Mouse (Mus musculus) CD4-positive, CD25-positive, alpha-beta regulatory T cell, adult 4 months (primary cell): ENCODE measurements around the gene Nsun4. TPM values are rescaled to one million over a fixed set of nuclear protein-coding genes. Genes with fewer than 3 reads are reported as not detected.

Experiments used
- ATAC-seq: one replicate; pipeline ENCODE4 v1.8.0; 2017
- polyA plus RNA-seq, 2 experiments: library from polyadenylated mRNA; unstranded; fragments of 100-300 nt; shearing (Covaris generic); gene quantifications; one replicate each; pipeline ENCODE4 v1.2.1; 2017

The Nsun4 gene
- polyA plus RNA-seq, 2 experiments from 2014 or later: 24.1 to 32.9 TPM

DNA sequence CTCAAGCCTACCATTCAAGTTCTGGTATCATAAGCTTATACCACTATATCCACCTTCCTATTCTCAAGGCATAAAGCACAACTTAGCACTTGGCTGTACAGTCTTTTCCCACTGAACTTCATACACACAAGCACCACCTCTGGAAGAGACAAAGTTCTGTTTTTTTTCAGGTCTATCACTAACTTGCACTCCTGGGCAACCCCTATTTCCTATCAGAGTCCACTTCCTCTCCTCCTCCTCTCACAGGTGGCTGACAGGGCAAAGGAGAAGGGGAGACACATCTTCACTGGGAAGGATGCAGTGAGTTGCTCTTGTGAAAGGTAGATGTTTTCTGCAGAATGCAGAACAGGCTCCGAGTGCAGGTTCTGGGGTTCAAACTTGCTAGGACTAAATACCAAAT is 6.0 kb downstream of the Nsun4 start:
- ATAC-seq: no peak

DNA sequence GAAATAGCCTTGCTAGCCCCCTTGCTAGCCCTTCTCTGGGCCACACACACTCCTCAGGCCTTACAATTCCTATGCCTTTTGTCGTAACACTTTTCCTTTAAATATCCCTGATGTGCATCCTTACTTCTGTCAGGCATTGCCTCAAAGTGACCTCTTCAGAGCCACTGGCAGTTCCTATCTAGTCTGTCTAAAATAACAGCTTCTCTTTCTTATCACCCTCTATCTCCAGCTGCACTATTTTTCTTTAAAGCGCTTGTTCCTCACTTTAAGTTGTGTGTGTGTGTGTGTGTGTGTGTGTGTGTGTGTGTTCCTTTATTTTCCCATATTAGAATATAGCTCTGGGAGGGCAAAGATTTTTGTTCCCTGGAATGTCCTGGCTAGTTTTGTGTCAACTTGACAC is 7.1 kb downstream of the Nsun4 start:
- ATAC-seq: no peak

DNA sequence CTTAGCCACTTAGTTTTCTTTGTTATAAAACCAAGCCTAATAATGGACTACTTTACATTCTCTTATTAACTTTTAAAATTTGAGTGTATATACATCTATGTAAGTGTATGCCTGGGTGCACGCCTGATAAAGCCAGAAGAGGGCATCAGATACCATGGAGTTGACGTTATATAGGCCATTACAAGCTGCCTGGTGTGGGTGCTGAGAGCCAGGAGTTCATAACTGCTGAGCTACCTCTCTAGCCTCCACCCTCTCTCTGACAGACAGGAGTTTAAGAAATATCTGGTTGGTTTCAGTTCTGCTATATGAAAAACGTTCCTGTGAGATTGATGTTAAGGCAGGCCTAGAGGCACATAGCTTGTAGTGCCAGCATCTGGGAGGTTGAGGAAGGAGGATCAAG is 11.5 kb downstream of the Nsun4 start:
- ATAC-seq: no peak

DNA sequence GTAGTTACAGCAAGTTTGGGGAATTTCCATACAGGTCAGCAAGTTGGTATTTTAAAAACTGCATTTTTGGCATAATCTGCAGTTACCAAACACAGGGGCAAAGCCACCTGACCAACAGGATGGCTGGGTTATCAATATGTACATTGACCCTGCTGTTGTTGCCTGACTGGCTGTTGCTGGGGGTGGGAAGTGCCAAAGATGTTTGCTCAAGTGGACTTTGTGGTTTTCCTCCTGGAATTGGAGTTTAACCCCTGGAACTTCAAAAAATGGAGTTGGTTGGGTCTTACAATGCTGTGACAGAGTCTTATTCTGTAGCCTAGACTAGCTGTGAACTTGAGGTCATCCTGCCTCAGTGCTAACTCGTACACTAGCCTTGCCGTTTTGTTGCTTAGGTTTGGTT is 13.2 kb downstream of the Nsun4 start:
- no peak for ATAC-seq

DNA sequence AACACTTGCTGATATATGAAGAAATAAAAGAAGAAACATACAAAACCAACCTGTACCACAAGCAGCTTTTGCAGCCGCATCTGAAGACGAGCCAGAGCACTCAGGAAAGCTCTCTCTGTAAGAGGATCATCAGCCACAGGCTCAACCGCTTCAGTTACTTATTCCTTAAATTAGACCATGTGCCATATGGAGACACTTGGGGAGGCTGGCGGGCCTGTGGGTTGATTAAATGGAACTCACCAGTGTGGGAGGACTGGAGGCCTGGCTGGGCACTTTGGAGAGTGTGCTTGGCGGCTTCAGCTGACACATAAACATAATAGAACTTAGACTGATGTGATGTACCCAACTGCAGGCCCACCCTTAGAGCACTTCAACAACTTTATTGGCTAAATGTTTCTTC is 20.3 kb downstream of the Nsun4 start:
- ATAC-seq: no peak

DNA sequence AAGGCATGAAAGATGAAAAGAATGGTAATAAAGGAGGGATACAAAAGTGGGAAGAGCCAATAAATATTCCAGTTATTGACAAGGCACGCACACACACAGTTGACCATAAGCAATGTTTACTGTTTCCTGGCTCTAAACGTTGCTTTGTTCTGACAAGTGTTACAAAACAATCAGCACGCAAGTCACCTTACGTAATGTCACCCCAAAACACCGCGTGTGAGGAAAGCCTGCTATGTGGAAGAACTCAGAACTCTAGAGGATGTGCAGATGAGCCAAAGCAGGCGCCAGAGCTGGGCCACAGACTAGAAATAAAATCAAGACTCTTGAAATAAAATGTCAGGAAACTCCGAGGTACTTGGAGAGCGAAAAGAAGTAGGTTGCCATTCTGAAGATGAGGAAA is 20.8 kb downstream of the Nsun4 start:
- no peak for ATAC-seq

DNA sequence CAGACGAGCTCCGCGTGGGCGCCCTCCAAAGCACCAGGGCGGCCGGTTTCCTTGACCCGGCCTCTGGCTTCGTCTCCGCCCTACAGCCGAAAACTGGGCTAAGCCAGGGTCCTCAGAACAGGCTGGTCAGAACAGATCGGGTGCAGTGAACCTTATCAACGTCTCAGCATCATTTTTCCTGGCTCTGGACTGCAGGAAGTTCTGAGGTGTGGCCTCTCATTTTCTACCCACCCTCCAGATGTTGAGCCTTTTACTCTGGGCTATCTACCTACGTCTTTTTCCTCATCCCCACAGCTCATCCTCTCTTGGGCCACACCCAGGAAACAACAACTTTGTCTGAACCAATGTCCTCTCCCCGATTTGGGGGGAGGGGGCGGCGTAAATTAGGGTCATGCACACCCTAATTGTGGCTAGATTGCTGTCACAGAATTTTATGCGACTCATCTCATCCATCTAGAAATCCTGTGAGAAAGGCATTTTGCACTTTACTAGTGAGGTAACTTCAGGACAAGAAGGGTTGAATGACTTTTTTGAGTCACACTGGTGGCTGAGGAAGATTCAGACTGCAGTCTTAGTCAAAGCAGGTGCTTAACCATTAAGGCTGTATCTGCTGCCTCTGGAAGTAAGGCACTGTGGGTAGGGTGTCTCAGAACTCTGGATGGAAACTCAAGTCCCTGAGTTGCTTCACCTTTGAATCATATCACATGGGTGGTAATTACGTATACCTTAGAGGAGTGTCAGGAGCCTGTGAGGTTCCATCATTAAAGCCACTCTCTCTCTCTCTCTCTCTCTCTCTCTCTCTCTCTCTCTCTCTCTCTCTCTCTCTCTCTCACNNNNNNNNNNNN is 35.6 kb downstream of the Nsun4 start, which contains the start of gene Faah:
Gene Faah (minus strand): TSS at position 25 of the 845 bp plus-strand sequence.
- peak; percentile 49 for ATAC-seq

DNA sequence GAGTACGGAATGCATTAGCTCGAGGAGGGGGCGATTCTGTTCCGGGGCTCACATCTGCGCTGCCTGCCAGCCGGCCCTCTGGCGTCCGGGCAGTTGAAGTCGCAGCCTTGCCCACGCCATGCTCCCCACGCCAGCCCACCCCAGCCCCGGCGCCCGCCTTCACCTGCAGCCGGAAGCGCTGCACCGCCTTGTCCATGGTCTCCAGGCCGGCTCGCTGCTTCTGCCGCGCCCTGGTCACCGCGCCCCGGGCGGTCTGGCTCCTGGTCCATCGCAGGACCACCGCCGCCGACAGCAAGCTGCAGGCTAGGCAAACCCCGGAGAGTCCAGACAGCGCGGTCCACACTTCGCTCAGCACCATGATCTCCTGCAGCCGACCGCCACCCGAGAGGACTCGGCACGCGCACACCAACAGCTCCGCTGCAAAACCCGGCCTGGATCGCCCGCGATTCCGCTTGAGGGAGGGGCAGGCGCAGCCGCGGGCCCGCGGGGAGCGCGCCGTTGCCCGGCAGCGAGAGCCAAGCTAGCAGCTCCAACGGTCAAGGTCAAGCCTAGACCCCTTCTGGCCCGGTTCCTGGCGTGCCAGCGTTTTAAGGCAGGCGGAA is 36.3 kb downstream of the Nsun4 start:
- ATAC-seq: peak; percentile 60

DNA sequence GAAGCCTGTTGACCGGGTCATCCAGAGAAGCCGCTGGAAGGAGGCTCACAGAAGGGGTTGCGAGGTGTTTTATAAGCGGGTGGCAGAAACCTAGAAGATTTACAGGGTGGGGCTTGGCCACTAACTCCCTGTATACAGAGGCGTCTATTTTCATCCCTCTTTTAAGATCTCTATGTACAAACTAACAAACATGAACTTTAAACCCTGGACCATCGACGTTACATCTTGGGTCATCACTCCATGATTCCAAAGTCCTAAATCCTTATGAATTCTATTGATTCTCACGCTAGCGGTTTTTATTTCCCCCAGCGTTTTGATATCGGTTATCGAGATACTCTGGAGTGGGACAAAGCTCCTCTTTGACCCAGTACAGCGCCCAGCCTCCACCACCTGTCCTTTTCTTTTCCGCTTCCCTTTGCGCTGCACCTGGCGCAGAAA is 36.8 kb downstream of the Nsun4 start:
- ATAC-seq: no peak

DNA sequence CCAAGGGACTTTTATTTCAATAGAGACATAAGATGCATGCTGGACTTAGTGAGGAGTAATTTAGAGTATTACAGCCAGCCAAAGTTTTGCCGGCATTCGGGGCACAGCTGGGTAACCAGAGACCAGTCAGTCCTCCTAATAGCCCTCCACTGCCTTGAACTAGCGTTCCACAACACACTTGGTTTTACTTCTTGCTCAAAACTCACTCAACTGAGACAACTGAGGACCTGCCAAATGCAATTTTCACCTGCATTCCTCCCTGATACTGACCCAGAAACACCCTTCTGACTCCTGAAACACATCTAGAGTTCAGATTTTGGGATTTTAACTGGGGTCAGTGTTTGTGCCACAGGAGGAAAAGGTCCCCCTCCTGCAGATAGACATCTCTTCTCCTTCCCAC is 37.3 kb downstream of the Nsun4 start:
- no peak for ATAC-seq

DNA sequence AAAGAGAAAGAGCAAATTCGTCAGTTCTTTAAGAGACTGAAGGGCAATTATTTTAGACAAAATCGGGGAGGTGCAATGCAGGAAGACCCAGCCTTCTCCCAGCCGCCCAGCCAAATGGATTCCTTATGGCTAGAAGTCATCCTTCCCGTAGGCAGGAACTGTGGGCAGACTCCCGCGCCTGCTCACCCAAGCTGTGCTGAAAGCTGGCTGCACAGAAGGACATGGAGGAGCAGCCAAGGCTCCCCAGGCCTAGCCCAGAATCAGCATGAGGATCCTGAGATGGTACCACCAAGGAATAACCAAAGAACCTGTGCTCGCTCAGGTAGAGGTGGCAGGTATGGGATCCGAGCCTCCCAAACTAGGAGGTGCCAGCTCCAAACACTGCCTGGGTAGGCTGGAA is 37.7 kb downstream of the Nsun4 start:
- no peak for ATAC-seq

DNA sequence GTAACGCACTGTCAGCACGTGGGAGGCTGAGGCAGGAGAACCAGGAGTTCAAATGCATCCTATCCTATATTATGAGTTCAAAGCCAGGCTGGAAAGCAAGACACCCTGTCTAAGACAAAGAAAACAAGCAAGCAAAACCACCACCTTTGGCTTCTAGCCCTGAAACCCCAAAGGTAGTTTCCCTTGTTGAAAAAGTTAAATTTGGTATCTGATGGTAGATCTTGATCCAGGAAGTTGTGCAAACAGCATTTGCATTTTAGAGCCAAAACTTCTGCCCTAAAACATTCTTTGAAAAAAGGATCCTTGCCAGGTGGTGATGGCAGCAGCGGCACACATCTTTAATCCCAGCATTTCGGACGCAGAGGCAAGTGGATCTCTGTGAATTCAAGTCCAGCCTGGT is 38.2 kb downstream of the Nsun4 start:
- ATAC-seq: peak; percentile 72

DNA sequence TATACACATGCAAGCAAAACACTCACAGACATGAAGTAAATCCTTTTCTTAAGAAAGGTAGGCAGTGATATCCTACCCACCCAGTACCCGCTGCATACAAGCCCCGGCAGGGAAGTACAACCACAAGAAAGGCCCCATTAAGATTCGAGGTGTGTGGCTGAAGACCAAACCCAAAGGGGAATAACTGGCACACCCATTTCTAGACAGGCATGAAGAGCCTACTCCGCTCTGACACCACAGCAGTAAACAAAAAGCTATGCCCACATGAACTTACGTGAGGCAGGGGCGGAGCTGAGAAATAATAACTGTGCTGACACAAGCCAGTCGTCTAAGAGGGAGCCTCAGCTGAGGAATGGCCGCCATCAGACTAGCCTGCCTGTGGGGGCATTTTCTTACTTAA is 43.5 kb downstream of the Nsun4 start:
- peak; percentile 71 for ATAC-seq

DNA sequence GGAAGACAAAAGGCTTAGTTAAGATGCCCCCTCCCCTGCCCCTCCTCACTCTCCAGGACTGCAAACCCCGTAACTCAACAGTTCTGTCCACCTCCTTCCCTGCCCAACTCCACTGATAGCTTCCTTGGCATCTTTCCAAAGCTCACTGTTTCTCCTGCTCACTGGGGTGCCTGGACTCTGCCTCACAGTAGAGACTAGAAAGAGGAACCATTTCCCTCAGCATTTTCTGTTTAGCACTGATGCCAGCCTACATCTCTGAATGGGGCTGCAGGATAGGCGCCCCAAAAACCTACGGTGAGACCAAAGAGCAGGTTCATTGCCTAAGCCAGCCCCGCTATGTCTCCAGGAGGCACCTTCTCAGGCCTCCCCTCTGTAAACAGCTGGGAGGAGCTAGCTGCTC is 52.5 kb downstream of the Nsun4 start:
- no peak for ATAC-seq

DNA sequence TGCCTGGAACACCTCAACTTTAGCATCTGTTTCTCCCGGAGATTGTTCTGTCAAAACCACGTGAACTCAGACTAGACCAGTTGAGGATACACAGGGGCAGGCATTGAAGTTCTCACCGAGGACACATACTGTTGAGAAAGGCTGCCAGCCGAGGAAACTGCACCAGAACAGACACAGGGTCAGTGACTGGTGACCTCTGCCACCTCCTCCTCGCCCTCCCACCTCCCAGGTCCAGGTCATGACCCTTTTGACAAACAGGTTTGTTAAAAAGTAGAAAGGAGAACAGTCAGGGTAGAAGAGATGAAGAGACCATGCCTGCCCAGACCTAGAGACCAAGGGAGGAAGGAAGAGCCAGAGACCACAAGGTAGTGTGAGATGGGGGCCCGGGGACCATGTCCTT is 53.0 kb downstream of the Nsun4 start:
- ATAC-seq: no peak

DNA sequence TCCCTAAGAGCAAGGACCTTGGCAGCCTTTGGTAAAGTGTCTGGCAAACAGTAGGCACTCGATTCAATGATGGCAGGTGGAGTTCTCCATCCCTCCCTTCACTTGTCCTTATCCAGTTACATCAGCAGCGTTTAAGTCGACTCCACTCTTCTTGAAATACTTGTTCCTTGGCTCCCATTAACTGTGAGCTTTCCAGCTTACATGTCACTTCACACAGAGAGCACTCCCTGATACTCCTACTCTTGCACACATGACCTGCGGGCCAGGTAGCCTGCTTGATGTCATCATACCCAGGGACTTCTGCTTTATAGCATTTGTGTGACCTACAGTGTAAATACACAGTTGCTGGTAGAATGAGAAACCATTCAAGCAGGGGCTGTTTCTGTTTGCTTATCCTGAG is 56.9 kb downstream of the Nsun4 start:
- no peak for ATAC-seq

DNA sequence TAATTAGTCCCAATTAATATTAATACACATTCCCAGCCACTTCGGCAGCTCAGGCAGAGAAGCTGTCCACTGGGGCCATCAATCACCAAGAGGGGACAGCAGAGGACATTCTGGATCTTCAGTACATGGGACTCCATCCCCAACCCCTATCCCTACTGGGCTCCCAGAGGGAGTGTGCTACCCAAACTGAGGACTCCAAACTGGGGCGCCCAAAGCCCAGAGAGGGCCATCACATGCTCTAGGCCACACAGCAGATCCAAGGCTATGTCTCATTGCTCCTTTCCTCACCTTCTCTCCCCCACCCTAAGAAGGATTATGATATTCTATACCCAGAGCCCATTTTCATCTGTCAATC is 58.3 kb downstream of the Nsun4 start:
- ATAC-seq: no peak

DNA sequence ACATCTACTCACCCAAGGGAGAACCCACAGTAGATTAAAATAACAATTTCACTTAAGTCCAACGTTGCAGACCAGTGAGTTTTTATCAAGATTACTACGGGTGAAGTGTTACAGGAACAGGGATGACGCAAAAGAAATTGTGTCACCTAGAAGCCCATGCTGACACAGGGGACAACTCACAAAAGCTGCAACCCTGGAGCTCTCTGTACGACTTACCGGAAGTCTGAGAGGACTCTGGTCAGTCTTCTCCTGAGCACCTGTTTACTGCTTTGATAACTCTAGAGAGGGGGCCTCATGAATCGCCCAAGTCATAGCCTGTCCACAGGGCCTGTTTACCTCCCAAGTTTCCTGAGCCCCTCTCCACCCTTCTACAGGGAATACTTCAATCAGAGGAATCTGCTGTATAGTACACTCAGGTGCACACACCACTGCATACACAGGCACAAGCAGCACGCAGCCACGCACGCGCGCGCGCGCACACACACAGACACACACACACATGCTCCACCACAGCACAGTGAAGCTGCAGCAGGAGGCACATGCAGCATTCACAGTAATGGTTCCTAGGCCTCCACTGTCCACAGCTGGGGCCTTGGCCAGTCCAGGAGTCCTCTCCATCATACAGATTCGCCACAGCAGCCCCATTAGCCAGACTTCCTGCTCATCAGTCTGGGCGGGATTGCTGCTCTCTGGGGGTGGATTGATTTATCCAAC is 58.9 kb downstream of the Nsun4 start:
- ATAC-seq: no peak

DNA sequence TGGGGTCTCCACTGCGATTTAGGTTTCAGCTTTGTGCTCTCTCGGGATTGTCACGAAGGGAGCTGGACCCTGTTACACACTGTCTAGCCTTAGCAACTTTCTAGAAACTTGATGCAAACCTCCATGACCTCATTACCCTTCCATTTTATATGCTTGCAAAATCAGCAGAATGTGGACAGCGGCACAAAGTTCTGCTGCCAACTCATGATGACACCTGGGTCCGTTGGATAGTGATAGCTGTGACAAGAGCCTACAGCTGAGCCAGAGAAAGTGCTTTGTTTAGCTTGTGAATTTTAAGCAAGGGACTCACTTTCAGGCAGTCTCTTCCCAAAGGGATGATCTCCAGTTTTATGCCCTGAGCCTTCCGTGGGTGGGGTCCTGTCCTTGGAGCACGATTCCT is 64.3 kb downstream of the Nsun4 start:
- ATAC-seq: no peak

DNA sequence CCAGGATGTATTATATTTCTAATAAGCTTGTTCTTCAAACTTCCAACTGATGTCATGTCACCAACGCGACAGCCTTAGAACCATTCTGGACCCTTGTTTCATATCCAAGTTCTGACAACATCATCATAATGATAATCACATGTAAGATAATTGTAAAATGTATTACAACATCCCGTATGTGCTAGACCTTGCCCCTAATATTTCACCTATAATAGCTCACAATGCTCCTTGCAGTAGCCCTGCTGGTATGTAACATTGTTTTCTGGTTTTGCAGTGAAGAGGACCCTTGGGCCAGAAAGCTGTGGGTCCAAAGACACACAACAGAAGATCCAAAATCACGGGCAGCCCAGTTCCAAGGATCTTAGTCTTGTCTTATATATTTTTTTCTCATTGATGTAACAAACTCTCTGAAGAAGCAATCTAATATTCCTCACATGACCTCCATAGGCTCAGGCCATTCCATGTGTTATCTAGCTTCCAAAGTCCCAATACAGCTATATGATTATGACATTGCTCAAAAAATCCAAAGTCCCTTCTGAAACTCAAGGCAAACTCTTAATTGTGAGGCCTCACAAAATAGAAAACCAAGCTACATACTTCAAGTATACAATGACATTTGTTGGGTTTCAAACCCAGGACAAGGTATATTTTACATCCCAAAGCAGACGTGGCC is 65.7 kb downstream of the Nsun4 start:
- no peak for ATAC-seq

DNA sequence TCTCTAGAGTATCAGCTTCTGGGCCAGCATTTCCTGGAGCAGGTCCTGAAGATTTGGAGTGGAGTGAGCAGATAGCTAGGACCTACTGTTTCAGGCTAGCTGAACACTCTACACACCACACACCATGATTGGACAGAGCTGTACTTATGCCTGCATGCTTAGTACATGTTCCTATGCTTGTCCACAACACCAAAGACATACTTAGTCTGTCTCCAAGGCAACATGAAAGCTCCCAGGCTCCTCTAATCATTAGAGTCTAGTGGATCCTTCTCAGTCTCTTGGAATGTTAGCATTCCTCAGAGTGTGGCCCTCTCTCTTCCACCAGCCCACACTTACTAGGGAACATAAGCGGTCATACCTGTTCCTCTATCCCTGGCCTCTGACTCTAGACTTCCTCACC is 66.2 kb downstream of the Nsun4 start:
- no peak for ATAC-seq

DNA sequence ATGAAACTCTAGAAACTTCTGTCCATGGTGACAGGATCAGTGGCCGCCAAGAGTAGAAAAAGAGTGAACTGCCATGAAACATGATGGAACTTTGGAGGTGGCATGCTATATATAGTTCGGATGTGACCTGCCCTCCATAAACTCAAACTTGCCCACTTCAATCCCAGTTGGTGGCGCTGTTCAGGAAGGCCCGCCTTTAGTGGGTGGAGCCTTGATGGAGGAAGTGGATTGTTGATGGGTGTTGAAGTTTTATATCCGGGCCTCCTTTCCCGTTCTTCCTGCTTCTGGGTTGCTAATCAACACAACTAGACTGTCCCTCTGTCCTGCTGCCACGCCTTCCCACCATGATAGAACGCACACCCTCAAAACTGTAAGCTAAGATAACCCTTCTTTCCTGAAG is 68.7 kb downstream of the Nsun4 start:
- no peak for ATAC-seq

DNA sequence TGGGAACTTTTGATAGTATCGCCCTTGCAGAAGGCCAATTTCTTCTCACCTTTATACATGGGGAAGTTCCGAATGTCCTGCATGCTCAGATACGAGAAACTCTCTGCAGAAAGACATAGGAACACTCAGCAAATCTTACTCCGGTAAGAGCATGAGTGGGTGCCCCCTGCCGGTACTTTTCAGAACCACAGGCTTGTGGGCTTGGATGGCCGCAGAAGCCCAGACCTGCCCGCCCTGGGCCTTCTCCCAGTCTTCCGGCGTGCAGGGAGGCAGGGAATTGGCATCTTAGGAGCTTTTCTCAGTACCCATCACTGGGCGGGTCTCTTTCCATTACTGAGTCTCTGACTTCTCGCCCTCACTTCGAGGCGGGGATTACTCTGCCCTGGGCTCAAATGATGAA is 69.6 kb downstream of the Nsun4 start:
- peak; percentile 79 for ATAC-seq
